Comparison of ENCODE assay signal across 28 mouse cellular contexts in the genomic region with DNA sequence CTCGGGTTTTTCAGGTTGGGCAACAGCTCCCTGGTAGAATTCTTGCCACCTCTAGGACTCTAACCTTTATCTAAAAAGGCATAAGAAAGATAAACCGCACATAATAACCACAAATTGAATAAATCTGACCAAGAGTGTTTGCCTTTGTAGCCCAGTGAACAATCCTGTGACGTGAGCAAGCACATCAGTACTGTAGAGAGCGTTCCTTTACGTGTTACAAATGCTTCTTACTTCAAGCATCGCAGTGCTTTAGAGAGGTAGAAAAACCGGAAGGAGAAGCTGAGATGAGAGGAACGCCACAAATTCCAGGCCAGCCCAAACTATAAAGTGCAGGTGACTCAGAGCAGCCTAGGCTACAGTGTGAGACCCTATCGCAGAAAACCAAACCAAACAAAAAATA.
"Had no signal": no experiment of that assay in that cellular context is flagged by ENCODE, and none has a peak within 500 bp of the region (broad histone marks: within the 10 kb centered on the region; RNA-seq: fewer than 3 reads in every experiment).

No protein-coding gene starts in this region.

- H3K36me3 ChIP-seq: embryonic facial prominence, embryonic 10.5 days; embryonic facial prominence, embryonic 12.5 days; embryonic facial prominence, embryonic 13.5 days; embryonic facial prominence, embryonic 15.5 days; forebrain, embryonic 10.5 days; forebrain, embryonic 12.5 days; forebrain, embryonic 15.5 days had no signal

- H3K9me3 ChIP-seq: embryonic facial prominence, embryonic 12.5 days; embryonic facial prominence, embryonic 13.5 days; embryonic facial prominence, embryonic 15.5 days; forebrain, embryonic 12.5 days; forebrain, embryonic 13.5 days; forebrain, embryonic 15.5 days had no signal

- H3K27me3 ChIP-seq: embryonic facial prominence, embryonic 12.5 days; embryonic facial prominence, embryonic 15.5 days; forebrain, embryonic 13.5 days; forebrain, embryonic 15.5 days had no signal

- H3K9ac ChIP-seq: embryonic facial prominence, embryonic 12.5 days; embryonic facial prominence, embryonic 13.5 days; embryonic facial prominence, embryonic 15.5 days; forebrain, embryonic 12.5 days; forebrain, embryonic 13.5 days; forebrain, embryonic 15.5 days; forebrain, postnatal 0 days had no signal

- H3K27ac ChIP-seq: embryonic facial prominence, embryonic 10.5 days; embryonic facial prominence, embryonic 12.5 days; embryonic facial prominence, embryonic 13.5 days; embryonic facial prominence, embryonic 15.5 days; forebrain, embryonic 10.5 days; forebrain, embryonic 12.5 days; forebrain, embryonic 13.5 days; forebrain, embryonic 15.5 days; gastrocnemius, adult 2 months had no signal

- DNase-seq: cerebellum, adult 2 months; cerebellum, adult 8-10 months; cerebellum, adult 9-10 months; cerebellum, adult 9-11 months; cerebellum, postnatal 10 days; cerebellum, postnatal 14 days; cerebellum, postnatal 25 days; cerebellum, postnatal 36 days; embryo, embryonic 11 days; forebrain, postnatal 0 days; gastrocnemius, adult 2 months; gastrocnemius, postnatal 10 days; gastrocnemius, postnatal 14 days; gastrocnemius, postnatal 25 days; gastrocnemius, postnatal 36 days; heart, adult 11 months; heart, adult 18-20 months had no signal

- ATAC-seq: forebrain, embryonic 13.5 days; forebrain, embryonic 14.5 days; forebrain, embryonic 15.5 days; forebrain, embryonic 16.5 days; forebrain, postnatal 0 days had no signal

- H3K4me3 ChIP-seq: embryonic facial prominence, embryonic 10.5 days; embryonic facial prominence, embryonic 12.5 days; embryonic facial prominence, embryonic 13.5 days; embryonic facial prominence, embryonic 15.5 days; erythroblast, embryonic 14.5 days; forebrain, embryonic 10.5 days; forebrain, embryonic 12.5 days; forebrain, embryonic 13.5 days; forebrain, embryonic 15.5 days; gastrocnemius, adult 2 months had no signal

- H3K4me2 ChIP-seq: embryonic facial prominence, embryonic 12.5 days; embryonic facial prominence, embryonic 13.5 days; embryonic facial prominence, embryonic 15.5 days; forebrain, embryonic 12.5 days; forebrain, embryonic 13.5 days; forebrain, embryonic 15.5 days had no signal
